Mouse (Mus musculus): ENCODE results near the gene Ptpn7. TPM values are rescaled to one million over a fixed set of nuclear protein-coding genes. Genes with fewer than 3 reads are reported as not detected.
A peak's percentile ranks its signal among the peaks of the same experiment; 100 is the strongest.

Ptpn7 gene
- total and polyA plus RNA-seq, 3 experiments = 61.4 to 81.9 (median 81.9) TPM

GRCm38 (mm10) chr1:135146946-135147701, 14.6 kb downstream of the Ptpn7 start:
- Histone ChIP-seq H3K79me2 (replicated peaks; ENCODE audit: control insufficient read depth, extremely low read depth, insufficient read depth, poor library complexity, severe bottlenecking) (peaks cover 14% of the 10 kb centered on the region), H3K4me3 (replicated peaks in 1 of 3; ENCODE audit: low read depth in 2 of 3, low read length in 2 of 3, poor library complexity in 1 of 3) (peak overlapping the region; percentile 79 to 86 (median 82)), H3K27me3 (replicated peaks) (no peaks in the 10 kb centered on the region), H3K9ac (ENCODE audit: insufficient read depth, low read depth) (peak overlapping the region; percentile 67), H3K27ac (ENCODE audit: insufficient read depth, low read depth) (peak overlapping the region; percentile 34), H3K4me1 (ENCODE audit: control insufficient read depth in 1 of 2, insufficient read depth in 2 of 2) (peaks cover 10 to 63% of the 10 kb centered on the region in 2 experiments), H3K4me2 (ENCODE audit: insufficient read depth, low read depth, poor library complexity, severe bottlenecking) (peak overlapping the region; percentile 88), H3K36me3 (replicated peaks in 1 of 2; ENCODE audit: control insufficient read depth in 1 of 2, insufficient read depth in 1 of 2, low read length in 1 of 2) (peaks cover 22 to 67% of the 10 kb centered on the region in 2 experiments), H3K9me3 (replicated peaks; ENCODE audit: low read length) (no peaks in the 10 kb centered on the region)
- peak; percentile 79 for DNase-seq (ENCODE audit: extremely low read depth)
- in situ Hi-C loops (cut with MboI; ENCODE audit: low pct_ligation_motif_present, low pct_unique_long_range_greater_than_20kb, low sequenced_read_pairs) (no loop called here), dilution Hi-C loops (cut with MboI; ENCODE audit: extremely low pct_ligation_motif_present, extremely low pct_unique_long_range_greater_than_20kb, low sequenced_read_pairs) (no loop called here)
- TF ChIP-seq MAX (IDR thresholded peaks at IDR 0.05; ENCODE audit: low read length) (no peak), ZMIZ1 (IDR thresholded peaks at IDR 0.05; ENCODE audit: low read depth, low read length) (peak; percentile 26; the same call in 1 of the 2 replicates), TBP (conservative IDR thresholded peaks at IDR 0.05; ENCODE audit: low read depth, low read length) (no peak), NELFE (IDR thresholded peaks at IDR 0.05; ENCODE audit: low read depth, low read length) (0 out of 2 replicates have a peak, but pooled peaks have one; percentile 12), POLR2A (IDR thresholded peaks at IDR 0.05; ENCODE audit: low read depth, low read length) (peak; percentile 46; the same call in 1 of the 2 replicates), GABPA (IDR thresholded peaks at IDR 0.05; ENCODE audit: insufficient replicate concordance, low read depth, low read length) (no peak), CHD2 (IDR thresholded peaks at IDR 0.05; ENCODE audit: low read length) (no peak), POLR2AphosphoS2 (IDR thresholded peaks at IDR 0.05; ENCODE audit: low read depth, low read length) (no peak), CTCF (conservative IDR thresholded peaks at IDR 0.05 in 1 of 2, IDR thresholded peaks at IDR 0.05 in 1 of 2; ENCODE audit: low read depth in 2 of 2, low read length in 2 of 2) (no peak), BHLHE40 (IDR thresholded peaks at IDR 0.05; ENCODE audit: low read depth, low read length) (peak; percentile 77), HCFC1 (IDR thresholded peaks at IDR 0.05; ENCODE audit: low read depth, low read length) (no peak), E2F4 (IDR thresholded peaks at IDR 0.05; ENCODE audit: insufficient replicate concordance, low read depth, low read length) (no peak), UBTF (IDR thresholded peaks at IDR 0.05; ENCODE audit: low read depth, low read length) (no peak; the same call in 1 of the 2 replicates), MXI1 (IDR thresholded peaks at IDR 0.05; ENCODE audit: low read depth, low read length) (peak; percentile 27), USF1 (IDR thresholded peaks at IDR 0.05; ENCODE audit: low read depth, low read length) (no peak; the same call in 1 of the 2 replicates), JUND (conservative IDR thresholded peaks at IDR 0.05; ENCODE audit: low read depth, low read length) (no peak), MEF2A (IDR thresholded peaks at IDR 0.05; ENCODE audit: borderline replicate concordance, low read depth, low read length) (no peak), ZC3H11A (IDR thresholded peaks at IDR 0.05; ENCODE audit: low read depth, low read length) (no peak), TCF12 (IDR thresholded peaks at IDR 0.05; ENCODE audit: low read depth, low read length) (peak; percentile 16; the same call in 1 of the 2 replicates), SMC3 (IDR thresholded peaks at IDR 0.05; ENCODE audit: low read depth, low read length) (no peak), MAZ (IDR thresholded peaks at IDR 0.05; ENCODE audit: low read depth, low read length) (0 out of 2 replicates have a peak, but pooled peaks have one; percentile 24), EP300 (IDR thresholded peaks at IDR 0.05; ENCODE audit: low read length) (no peak), PAX5 (IDR thresholded peaks at IDR 0.05; ENCODE audit: low read length) (no peak), JUN (IDR thresholded peaks at IDR 0.05; ENCODE audit: insufficient read depth, low read depth, low read length) (no peak), ELF1 (IDR thresholded peaks at IDR 0.05; ENCODE audit: low read depth, low read length) (peak; percentile 86), KAT2A (IDR thresholded peaks at IDR 0.05; ENCODE audit: insufficient replicate concordance, low read length) (no peak), NRF1 (IDR thresholded peaks at IDR 0.05; ENCODE audit: low read depth, low read length) (no peak), RCOR1 (conservative IDR thresholded peaks at IDR 0.05; ENCODE audit: low read depth, low read length) (no peak), USF2 (conservative IDR thresholded peaks at IDR 0.05; ENCODE audit: low read depth, low read length) (no peak; the same call in 1 of the 2 replicates), MAFK (IDR thresholded peaks at IDR 0.05; ENCODE audit: insufficient replicate concordance, low read length) (no peak), ETS1 (conservative IDR thresholded peaks at IDR 0.05; ENCODE audit: low read depth, low read length) (peak; percentile 45), ZNF384 (IDR thresholded peaks at IDR 0.05; ENCODE audit: low read depth, low read length) (no peak), CHD1 (IDR thresholded peaks at IDR 0.05; ENCODE audit: low read depth, low read length) (no peak), ZKSCAN1 (IDR thresholded peaks at IDR 0.05; ENCODE audit: borderline replicate concordance, low read depth, low read length) (no peak), MYC (IDR thresholded peaks at IDR 0.05; ENCODE audit: low read depth, low read length) (0 out of 2 replicates have a peak, but pooled peaks have one; percentile 9), RAD21 (IDR thresholded peaks at IDR 0.05; ENCODE audit: low read depth, low read length) (no peak), SIN3A (IDR thresholded peaks at IDR 0.05; ENCODE audit: low read length) (peak; percentile 83), IRF4 (IDR thresholded peaks at IDR 0.05; ENCODE audit: low read depth, low read length) (no peak)

Data from CH12.LX (cell line).